Mouse (Mus musculus) telencephalon, adult 2 months (tissue): ENCODE measurements around the gene Pcid2.
"Not testable (repeated sequence)": the region's sequence is repeated elsewhere in the genome, so short reads cannot be mapped to it uniquely, and the experiment has no call there.

Experiments used
- DNase-seq: peaks from one replicate; pipeline ENCODE4 v3.0.0-alpha.2; 2011; ENCODE audit warnings: low read depth, low spot score

Gene Pcid2

GRCm38 (mm10) chr8:13077542-13077941, 27.7 kb downstream of the Pcid2 start:
- peak; percentile 52 for DNase-seq

- DNase-seq = not testable (repeated sequence)
Measured at GRCm38 (mm10) chr8:13075579-13075978, 29.7 kb downstream of the Pcid2 start.

- no peak for DNase-seq
Measured at GRCm38 (mm10) chr8:13075044-13075443, 30.2 kb downstream of the Pcid2 start.

GRCm38 (mm10) chr8:13073255-13073654, 32.0 kb downstream of the Pcid2 start:
- DNase-seq = no peak

- DNase-seq = no peak
Measured at GRCm38 (mm10) chr8:13063112-13063511, 42.1 kb downstream of the Pcid2 start.

- no peak for DNase-seq
Measured at GRCm38 (mm10) chr8:13060441-13061150, 44.7 kb downstream of the Pcid2 start, which contains the start of gene Proz. Proz (plus strand) TSS chr8:13060914.

GRCm38 (mm10) chr8:13057351-13057750, 47.9 kb downstream of the Pcid2 start:
- no peak for DNase-seq

GRCm38 (mm10) chr8:13050550-13050949, 54.7 kb downstream of the Pcid2 start:
- no peak for DNase-seq

- no peak for DNase-seq
Measured at GRCm38 (mm10) chr8:13047652-13048051, 57.6 kb downstream of the Pcid2 start.

- no peak for DNase-seq
Measured at GRCm38 (mm10) chr8:13041459-13041858, 63.8 kb downstream of the Pcid2 start.

GRCm38 (mm10) chr8:13039054-13039453, 66.2 kb downstream of the Pcid2 start:
- no peak for DNase-seq

GRCm38 (mm10) chr8:13037569-13037968, 67.7 kb downstream of the Pcid2 start:
- DNase-seq = no peak

GRCm38 (mm10) chr8:13037015-13037414, 68.2 kb downstream of the Pcid2 start, which contains the start of gene F10:
F10 (plus strand) TSS chr8:13037308.
- DNase-seq = no peak

- peak; percentile 76 for DNase-seq
Measured at GRCm38 (mm10) chr8:13036346-13036812, 68.9 kb downstream of the Pcid2 start.

- peak; percentile 87 for DNase-seq
Measured at GRCm38 (mm10) chr8:13028482-13028881, 76.8 kb downstream of the Pcid2 start.

GRCm38 (mm10) chr8:13027615-13028014, 77.6 kb downstream of the Pcid2 start:
- no peak for DNase-seq
